In genomic region chr9:97056541-97057338, GRCm38 (mm10) we compare ENCODE assay signal across 10 mouse cellular contexts. TPM values are rescaled to one million over a fixed set of nuclear protein-coding genes. Genes with fewer than 3 reads are reported as not detected.
DNase-seq lines count a peak whose midpoint lies in the region; ATAC-seq lines count a peak whose summit lies in the region.
"Had no signal": no experiment of that assay in that cellular context is flagged by ENCODE, and none has a peak within 500 bp of the region (broad histone marks: within the 10 kb centered on the region; RNA-seq: fewer than 3 reads in every experiment).

No protein-coding gene starts in this region.

- no peaks in the 10 kb centered on the region for H3K36me3 ChIP-seq in kidney, embryonic 15.5 days
- H3K36me3 ChIP-seq in midbrain, embryonic 16.5 days (ENCODE audit: control insufficient read depth, insufficient read depth, low read length) = no peaks in the 10 kb centered on the region

- H3K4me1 ChIP-seq in kidney, embryonic 15.5 days = peaks cover 15% of the 10 kb centered on the region
- H3K4me1 ChIP-seq in midbrain, embryonic 16.5 days (ENCODE audit: control insufficient read depth, insufficient read depth, low read length) = no peaks in the 10 kb centered on the region

- no peak overlapping the region for H3K9ac ChIP-seq in kidney, embryonic 15.5 days
- H3K9ac ChIP-seq in midbrain, embryonic 16.5 days (ENCODE audit: low read depth, low read length) = no peak overlapping the region
- H3K9ac ChIP-seq: liver, embryonic 14.5 days had no signal

- no peak for ATAC-seq in kidney, embryonic 15.5 days (replicated peaks; ENCODE audit: low FRiP score)
- ATAC-seq in midbrain, embryonic 16.5 days = no peak
- ATAC-seq: Patski had no signal

- peak overlapping the region; percentile 14 for H3K4me3 ChIP-seq in kidney, embryonic 15.5 days (replicated peaks)
- H3K4me3 ChIP-seq in midbrain, embryonic 16.5 days (ENCODE audit: low read depth, low read length) = no peak overlapping the region

- peak overlapping the region; percentile 47 for H3K4me2 ChIP-seq in kidney, embryonic 15.5 days
- H3K4me2 ChIP-seq in midbrain, embryonic 16.5 days (ENCODE audit: low read length) = peak overlapping the region; percentile 10

- no peak for DNase-seq in kidney, postnatal 25 days
- peak; percentile 53 for DNase-seq in embryo, embryonic 10.5 days (ENCODE audit: low spot score)
- peak; percentile 16 for DNase-seq in heart, postnatal 4 days
- no peak for DNase-seq in layer of hippocampus, postnatal 36 days
- DNase-seq in spleen, adult 18-20 months = no peak
- DNase-seq in left cerebral cortex, adult 8-10 months (ENCODE audit: low spot score in 2 of 2) = no peak

- H3K27me3 ChIP-seq in kidney, embryonic 15.5 days = peaks cover 5% of the 10 kb centered on the region; the same call in 1 of the 2 replicates
- H3K27me3 ChIP-seq in midbrain, embryonic 16.5 days (ENCODE audit: control insufficient read depth, insufficient read depth, low read depth, low read length) = no peaks in the 10 kb centered on the region
- H3K27me3 ChIP-seq: Patski had no signal

- 38% methylated on average over 18 of the region's 18 CpGs for WGBS in kidney, embryonic 15.5 days
- 54% methylated on average over 18 of the region's 18 CpGs for WGBS in midbrain, embryonic 16.5 days

- no peaks in the 10 kb centered on the region for H3K9me3 ChIP-seq in kidney, embryonic 15.5 days (replicated peaks)
- no peaks in the 10 kb centered on the region for H3K9me3 ChIP-seq in midbrain, embryonic 16.5 days (replicated peaks; ENCODE audit: control insufficient read depth, low read length, poor library complexity, severe bottlenecking)

- no peak overlapping the region for H3K27ac ChIP-seq in kidney, embryonic 15.5 days
- no peak overlapping the region for H3K27ac ChIP-seq in midbrain, embryonic 16.5 days (ENCODE audit: low read length)
- H3K27ac ChIP-seq: liver, embryonic 14.5 days had no signal

RNA-seq across cellular contexts. Expression of gene Spsb4, which starts 38.1 kb away (rescaled TPM):
- 56.8 and 58.0 TPM in 2 replicates for polyA plus RNA-seq in kidney, embryonic 15.5 days (2015; fragmentation: Nextera tagmentation; extraction: Ambion mirVana)
- 10 to 100 TPM; 30.4 to 34.6 TPM for total RNA-seq in heart, postnatal 4 days (2021)
- 23.5 and 28.3 TPM in 2 replicates for polyA plus RNA-seq in midbrain, embryonic 16.5 days (2015; fragmentation: Nextera tagmentation; extraction: Ambion mirVana)
- 1 to 10 TPM; 4.7 to 5.9 TPM for total RNA-seq in layer of hippocampus, postnatal 36 days (2021)
- 1 to 10 TPM; 3.7 to 5.1 (median 4.4) TPM for total RNA-seq in left cerebral cortex, adult 8-10 months (2022)

RNA-seq across cellular contexts. Expression of gene Slc25a36, which starts 54.2 kb away (rescaled TPM):
- 68.4 and 76.6 TPM in 2 replicates for polyA plus RNA-seq in kidney, embryonic 15.5 days (2015; fragmentation: Nextera tagmentation; extraction: Ambion mirVana)
- total RNA-seq in heart, postnatal 4 days (2021) = 10 to 100 TPM; 51.7 to 51.8 TPM
- polyA plus RNA-seq in midbrain, embryonic 16.5 days (2015; fragmentation: Nextera tagmentation; extraction: Ambion mirVana) = 69.3 and 79.3 TPM in 2 replicates
- 10 to 100 TPM; 69.6 to 76.5 TPM for total RNA-seq in layer of hippocampus, postnatal 36 days (2021)
- 10 to 100 TPM; 69.7 to 75.4 (median 72.6) TPM for total RNA-seq in left cerebral cortex, adult 8-10 months (2022)

Comparison
In these comparisons a context has a peak if more than half of its experiments do, and no peak if none do; other contexts are left out.
1. DNase-seq: peak in embryo, embryonic 10.5 days (single experiment) and heart, postnatal 4 days (single experiment); none in kidney, postnatal 25 days (0 of 2), layer of hippocampus, postnatal 36 days (0 of 2), spleen, adult 18-20 months (0 of 2) and left cerebral cortex, adult 8-10 months (0 of 2).
2. RNA of gene Spsb4, which starts 38.1 kb away (total RNA-seq): 30.4 to 34.6 TPM in heart, postnatal 4 days; 4.7 to 5.9 TPM in layer of hippocampus, postnatal 36 days and 3.7 to 5.1 TPM in left cerebral cortex, adult 8-10 months; every median in the first group is over 4 times any median in the second.